Mouse (Mus musculus): ENCODE data around the gene Fat1.

DNA sequence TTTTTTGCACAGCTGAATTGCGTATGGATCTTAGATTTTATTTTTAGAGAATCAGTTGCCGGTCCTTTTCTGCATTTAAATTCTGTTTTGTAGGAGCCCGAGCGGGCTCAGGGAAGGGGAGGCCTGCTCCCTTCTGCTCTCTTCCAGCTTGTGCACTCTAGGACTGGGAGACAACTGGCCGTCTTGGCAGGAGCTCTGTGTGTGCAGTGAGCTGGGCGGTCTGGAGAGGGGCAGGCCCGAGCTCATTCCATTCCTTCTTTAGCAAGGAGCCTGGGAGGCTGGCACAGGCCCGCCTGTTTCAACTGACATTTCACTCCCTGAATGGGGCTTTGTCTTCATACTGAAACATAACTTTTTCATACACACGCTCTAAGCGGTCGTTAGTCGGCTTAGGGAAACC lies 44.8 kb downstream of the Fat1 start:
- TF ChIP-seq GATA1 (IDR thresholded peaks at IDR 0.05; ENCODE audit: borderline replicate concordance, low read length) (no peak), FLI1 (IDR thresholded peaks at IDR 0.05; ENCODE audit: low read length) (no peak)

All from megakaryocyte, embryonic 14.5 days (primary cell).